Mouse (Mus musculus) erythroblast, adult 5-6 weeks (primary cell): ENCODE data around the gene Bcam. TPM values are rescaled to one million over a fixed set of nuclear protein-coding genes. Genes with fewer than 3 reads are reported as not detected.

Experiments
- ATAC-seq: replicated peaks from 2 replicates; pipeline ENCODE4 v1.8.0; 2016; ENCODE audit warnings: moderate number of reproducible peaks, mild to moderate bottlenecking, moderate TSS enrichment, inconsistent platforms; ENCODE audit not compliant: poor library complexity, low FRiP score, severe bottlenecking
- total RNA-seq, 2 experiments: library from RNA; stranded (forward) in 1 of 2; stranded (reverse) in 1 of 2; fragments of 150-400 nt in 1 of 2; fragments of 200-764, 138-1000 nt in 1 of 2; gene quantifications; 2 replicates each; pipeline versions ENCODE4 v1.2.3 to v1.2.4; 2015 to 2017; ENCODE audit warnings: low replicate concordance in 2 of 2

The Bcam gene
- total RNA-seq, 2 experiments from 2014 or later = not detected

DNA sequence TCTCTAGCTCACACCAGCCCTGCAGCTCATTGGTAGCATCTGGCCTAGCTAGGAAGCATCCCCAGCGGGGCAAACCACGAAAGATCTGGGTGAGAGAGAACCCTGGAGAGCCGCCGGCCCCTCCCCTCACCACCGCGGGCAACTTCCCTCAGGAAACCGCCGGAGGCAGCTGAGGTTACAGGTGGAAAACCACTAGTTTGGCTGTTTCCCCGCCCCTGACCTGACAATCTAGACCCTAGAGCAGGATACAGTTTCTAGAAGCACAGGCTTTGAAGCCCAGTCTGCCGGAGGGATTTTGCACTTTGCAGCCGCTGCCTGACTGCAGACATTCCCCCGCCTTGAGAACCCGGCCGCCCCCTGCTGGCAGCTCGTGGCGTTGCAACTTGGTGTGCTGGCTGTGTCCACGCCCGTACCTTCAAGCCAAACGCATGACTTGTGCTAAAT, 19.1 kb upstream of the Bcam start:
- ATAC-seq = peak; percentile 88

DNA sequence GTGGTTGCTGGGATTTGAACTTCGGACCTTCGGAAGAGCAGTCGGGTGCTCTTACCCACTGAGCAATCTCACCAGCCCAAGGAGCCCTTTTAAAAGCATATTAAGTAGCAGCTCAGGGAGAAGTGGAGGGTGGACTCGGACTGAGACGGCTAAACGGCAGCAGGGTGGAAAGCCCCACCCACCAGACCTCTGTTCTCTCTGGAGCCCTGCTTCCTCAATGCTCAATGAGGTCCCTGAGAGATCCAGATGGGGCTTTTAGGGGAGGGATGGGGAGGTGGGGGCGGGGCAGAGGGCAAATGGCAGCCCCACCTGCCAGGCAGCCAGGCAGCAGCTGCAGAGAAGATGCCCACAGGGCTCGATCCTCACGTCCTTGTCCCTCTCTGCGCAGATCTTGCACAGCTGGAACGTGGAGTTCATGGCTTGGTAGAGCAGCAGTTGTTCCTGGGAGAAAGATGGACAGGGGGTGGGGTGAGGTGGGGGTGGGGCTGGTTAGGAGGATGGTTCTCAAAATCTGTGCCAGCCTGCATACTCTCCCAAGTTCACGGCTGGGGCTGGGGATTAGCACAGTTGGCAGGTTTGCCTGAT, 15.2 kb upstream of the Bcam start:
- no peak for ATAC-seq

DNA sequence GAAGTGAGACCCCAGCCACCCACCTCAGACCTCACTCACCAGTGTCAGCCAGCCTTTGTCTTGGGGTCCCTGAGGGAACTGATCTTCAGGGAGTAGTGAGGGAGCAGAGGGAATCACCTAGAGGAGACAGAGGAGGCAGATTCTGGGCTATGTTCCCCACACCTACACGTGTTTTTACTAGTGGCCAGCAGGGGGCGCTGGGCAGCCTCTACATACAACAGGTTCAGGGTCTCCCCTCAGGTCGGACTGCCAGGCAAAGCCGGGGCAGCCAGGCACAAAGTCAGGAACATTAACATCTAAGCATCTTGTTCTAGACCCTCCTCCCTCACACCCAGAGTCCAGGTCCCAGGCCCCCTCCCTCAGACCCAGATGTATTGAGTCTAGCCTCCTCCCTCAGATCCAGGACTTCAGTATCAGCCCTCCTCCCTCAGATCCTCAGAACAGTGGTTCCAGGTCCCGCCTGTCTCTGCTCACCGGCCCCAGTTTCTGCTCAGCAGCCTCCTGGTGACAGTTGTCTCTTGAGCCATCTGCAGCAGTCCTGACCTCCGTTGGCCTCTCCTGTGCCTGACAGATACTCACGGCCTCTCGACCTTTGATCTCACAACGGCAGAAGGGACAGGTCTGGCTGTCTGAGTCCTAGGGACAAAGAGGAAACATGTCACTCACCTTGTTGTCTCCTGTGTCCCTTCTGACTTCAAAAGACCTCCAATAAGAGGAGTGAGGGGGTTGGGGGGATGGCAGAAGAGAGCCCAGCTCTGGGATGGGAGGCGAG, 14.1 kb upstream of the Bcam start:
- ATAC-seq = 0 out of 2 replicates have a peak, but pooled peaks have one; percentile 65

DNA sequence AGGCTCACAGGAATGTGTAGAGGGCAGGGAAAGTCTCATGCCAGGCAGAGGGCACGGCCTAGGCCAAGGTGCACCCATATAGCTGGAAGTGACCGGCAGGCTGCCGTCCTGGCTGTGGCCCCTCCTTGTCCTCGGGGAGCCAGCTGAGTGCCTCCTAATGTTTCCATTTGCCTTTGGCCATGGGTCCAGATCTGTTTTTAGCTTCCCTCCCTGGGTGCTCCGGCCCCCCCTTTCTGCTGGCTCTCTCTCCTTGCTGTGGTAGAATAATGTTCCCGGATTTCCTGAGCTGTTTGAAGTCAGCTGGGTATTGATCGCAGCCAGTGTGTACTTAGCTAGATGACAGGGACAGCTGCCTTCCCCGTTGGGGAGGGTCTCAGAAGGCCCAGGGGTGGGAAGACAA, 12.8 kb upstream of the Bcam start:
- no peak for ATAC-seq

DNA sequence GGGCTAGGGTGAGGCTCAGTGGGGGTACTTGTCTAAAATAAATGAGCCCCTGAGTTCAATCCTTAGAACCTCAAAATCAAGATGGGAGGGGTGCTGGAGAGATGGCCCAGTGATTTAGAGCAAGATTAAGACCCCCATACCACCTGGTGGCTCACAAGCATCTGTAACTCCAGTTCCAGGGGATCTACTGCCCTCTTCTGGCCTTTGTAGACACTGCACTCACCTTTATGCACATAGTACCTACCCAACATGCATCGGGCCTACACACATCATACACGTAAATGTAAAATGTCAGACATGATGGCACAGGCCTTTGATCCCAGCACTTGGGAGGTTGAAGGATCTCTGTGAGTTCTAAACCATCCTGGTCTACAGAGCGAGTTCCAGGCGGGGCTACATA, 11.8 kb upstream of the Bcam start:
- ATAC-seq = no peak

DNA sequence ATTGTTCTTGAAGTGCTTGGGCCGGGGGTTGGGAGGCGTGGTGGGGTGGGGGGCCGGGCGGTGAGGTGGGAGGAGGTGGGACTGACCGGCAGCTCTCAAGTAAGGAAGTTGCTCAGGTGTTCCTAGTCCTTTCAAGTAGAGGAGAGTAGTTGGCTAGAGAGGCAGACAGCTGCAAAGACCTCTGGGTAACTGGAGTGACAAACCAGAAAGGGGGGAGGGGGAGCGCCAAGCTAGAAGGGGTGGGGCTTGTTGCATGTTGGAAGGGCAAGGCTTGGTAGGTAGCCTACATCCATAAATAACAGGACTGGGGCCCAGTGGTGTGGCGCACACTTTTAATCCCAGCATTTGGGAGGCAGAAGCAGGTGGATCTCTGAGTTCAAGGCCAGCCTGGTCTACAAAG, 10.9 kb upstream of the Bcam start:
- no peak for ATAC-seq

DNA sequence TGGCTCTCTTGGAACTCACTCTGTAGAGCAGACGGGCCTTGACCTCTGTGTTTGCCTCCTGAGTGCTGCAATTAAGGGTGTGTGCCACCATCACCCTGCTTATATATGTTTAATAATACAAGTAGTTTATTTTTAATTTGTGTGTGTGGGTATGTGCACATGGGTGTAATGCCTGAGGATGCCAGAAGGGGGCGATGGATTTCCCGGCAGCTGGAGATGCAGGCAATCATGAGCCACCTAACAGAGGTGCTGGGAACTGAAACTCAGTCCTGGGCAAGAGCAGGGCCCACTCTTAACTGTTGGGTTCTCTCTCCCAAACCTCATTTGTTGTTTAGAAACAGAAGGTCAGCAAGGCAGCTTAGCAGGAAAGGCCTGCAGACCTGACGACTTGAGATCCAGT, 9.1 kb upstream of the Bcam start:
- ATAC-seq = no peak

DNA sequence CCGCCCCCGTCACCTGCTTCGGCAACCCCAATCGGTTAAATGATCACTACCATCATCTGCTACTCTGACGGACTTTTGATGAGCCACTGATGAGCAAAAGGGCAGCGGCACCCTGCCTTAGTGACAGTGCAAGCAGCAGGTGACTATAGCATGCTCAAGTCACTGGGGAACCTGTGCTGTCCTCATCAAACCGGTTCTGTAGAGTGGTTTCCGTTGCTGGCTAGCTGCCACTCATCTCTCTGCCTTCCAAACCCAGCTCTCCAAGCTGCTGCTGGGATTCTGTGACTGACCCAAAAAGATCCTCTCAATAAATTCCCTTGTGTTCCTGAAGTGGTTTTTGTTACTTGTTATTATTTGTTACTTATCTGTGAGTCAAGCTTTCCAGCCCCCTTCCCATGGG, 7.8 kb upstream of the Bcam start:
- ATAC-seq = no peak

DNA sequence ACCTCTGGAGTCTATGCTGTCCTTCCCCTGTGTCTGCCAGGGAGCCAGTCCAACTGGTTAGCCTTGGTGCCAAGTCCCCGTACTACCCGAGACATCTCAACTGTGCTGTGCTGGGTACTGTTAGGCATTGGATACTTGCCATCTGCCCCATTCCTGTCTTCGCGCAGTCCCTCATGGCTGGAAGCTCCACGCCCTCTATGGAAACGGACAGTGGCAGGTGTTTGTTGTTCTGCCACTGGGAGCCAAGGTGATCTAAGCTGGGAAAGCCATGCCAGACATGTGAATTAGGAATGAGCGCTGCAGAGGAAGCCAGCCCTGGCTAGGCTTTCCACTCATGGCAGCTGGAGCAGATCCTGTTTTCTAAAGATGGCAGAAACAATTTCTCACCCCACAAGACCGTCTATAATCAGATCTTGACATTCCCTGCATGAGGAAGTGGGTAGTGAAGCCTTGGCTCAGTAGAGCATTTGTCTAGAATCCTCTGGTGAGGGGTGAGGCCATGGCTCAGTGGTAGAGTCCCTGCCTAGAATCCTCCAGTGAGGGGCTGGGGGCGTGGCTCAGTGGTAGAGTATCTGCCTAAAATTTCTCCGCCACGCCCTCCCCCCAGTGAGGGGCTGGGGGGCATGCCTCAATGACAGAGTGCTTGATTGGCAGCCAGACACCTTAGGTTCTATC, 6.4 kb upstream of the Bcam start:
- ATAC-seq = no peak

DNA sequence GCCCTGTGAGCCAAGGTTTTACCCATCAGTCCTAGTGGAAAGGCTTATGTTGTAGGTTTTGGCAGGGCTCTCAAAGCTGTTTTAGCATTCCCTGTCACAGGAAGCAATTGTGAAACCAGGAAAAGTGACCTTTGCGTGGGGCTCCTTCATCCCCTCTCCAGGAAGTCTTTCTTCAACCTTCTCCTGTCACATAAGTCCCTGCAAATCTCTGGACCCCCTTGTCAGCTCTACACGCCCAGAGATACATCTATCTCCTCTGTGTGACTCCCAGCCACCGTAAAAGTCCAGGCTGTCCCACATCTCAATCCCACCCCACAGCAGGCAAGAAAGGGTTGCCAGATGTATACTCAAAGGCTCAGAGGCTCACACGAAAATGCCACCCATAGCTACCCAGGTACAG, 866 bp upstream of the Bcam start:
- no peak for ATAC-seq

DNA sequence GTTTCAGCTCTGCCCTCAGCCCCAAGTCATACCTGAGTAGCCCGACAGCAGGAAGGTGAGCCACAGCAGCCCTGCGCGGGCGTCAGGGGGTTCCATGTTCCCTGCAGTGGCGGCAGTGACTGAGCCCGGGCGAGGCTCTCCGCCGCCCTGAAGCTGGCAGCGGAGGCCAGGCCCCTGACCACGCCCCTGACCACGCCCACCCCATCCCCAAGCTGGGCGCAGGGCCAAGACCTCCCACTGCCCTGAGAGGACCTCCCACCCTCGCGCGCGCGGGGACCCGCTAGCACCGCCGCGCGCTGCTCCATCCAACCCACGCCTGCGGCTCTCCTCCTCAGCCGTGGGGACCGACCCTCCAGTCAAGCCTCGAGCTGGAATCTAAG, 451 bp downstream of the Bcam start:
- ATAC-seq = no peak

DNA sequence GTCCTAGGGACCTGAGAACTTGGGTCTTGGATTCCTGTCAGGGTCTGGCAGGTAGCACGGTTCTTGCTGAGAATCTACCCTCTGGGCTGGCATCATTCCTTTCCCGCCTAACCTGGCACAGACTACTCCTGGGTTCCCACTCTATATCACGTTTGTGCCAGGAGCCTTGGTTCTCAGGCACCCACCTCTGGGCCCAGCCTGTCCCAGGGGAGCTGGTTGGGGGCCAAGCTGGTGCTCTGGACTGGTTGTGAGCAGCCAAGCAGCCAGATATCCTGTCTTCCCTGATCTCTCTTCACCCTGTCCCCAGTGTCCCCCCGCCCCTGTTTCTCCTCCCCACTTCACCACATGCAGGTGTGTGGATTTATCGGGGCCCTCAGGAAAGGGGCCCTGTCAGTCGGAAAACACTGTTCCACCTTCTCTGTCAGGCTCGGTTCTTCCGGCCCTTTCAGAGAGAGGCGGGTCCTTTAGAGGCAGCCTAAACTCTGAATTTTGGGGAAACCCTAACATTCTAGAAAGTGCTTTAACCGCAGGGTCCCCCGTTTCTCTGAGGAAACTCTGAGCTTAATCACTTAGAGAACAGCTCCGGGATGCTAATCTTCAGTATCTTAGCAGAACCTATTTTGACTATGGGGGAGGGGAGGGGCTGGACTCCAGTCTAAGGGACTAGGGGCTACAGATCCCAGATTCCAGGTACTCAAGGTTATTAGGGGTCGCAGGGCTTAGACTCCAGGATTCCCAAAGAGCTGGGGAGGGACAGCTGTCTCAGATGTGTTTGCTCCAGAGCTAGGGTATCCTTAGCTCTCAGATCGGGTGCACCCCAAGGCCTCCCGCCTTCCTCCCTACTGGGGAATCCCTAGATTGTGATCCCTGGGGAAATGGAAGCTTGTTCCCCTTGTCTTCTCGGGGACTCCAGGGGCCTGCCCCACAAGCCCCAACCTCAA, 1.1 kb downstream of the Bcam start:
- ATAC-seq = no peak

DNA sequence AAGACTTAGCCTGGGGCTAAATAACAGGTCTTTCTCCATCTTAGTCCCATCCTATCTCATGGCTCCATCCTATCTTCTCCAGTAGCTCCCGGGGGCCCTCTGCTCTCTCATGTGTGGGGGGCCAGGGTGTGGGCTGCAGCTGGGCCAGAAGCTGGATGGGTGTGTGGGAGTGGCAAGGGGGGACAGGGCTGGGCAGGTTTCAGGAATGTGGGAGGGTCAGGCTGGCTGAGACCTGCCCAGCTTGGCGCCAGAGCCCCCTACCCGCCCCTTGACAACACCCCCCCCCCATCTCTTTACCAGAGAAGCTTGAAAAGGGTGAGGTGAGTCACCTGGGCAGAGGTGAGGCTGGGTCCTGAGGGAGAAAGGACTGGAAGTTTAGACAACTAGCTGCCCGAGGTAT, 1.8 kb downstream of the Bcam start:
- ATAC-seq = no peak

DNA sequence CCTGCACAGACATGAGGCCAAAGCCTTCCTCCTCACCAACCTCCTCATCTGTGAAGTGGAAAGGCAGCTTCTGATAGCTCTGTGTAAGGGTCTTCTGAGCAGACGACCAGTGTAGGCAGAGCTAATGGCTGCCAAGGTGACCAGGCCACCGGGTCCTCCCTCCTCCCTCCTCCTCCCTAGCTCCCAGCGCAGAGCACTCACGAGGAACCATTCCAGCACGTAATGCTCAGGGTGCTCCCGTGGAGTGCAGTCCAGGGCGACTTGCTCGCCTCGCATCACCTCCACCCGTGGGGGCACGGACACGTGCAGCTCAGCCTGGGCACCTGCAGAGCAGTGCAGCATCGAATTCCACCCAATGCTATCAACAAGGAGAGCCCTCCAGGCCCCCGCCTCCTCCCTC, 2.6 kb downstream of the Bcam start:
- ATAC-seq = no peak

DNA sequence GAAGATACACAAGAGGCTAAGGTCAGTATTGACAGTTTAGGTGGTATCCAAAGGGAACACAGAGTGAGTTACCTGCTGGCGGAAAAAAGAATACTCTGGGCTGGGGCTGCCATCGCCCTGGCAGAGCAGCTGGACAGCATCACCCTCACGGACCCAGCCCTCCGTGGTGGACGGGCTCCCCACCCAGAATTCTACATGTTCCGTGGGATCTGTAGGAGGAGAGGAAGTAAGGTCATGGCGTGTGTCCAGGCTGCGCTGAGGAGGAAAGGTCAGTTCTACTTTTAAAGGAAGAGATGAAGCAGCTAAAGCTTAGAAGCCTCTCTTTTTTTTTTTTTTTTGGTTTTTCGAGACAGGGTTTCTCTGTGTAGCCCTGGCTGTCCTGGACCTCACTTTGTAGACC, 6.2 kb downstream of the Bcam start:
- ATAC-seq = no peak; the same call in 1 of the 2 replicates

DNA sequence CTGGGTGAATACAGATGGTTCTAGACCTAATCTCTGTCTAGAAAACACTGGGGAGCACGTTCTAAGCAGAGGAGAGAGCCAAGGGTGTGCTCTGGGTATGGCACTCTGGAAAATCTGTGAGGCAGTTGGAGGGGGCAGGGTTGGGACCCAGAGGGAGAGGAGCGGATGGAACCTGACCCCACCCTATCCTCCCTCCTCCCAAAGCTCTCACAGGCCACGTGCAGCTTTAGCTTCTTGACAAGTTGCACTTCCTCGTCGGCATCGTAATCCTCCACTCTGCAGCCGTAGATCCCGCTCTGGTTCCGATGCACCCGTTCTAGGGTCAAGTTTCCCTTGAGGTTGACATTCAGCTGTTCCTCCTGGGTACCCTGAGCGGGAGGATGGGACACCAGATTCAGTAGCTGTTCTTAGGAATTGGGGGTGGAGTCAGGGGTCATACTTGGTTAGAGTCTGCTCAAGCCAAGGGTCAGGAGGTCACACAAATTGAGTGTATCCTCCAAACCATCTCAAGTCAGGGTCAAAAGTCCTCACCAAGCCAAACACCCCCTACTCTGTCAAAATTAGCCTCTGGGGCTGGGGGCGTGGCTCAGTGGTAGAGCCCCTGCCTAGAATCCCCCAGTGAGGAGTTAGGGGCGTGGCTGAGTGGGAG, 6.9 kb downstream of the Bcam start:
- no peak for ATAC-seq

DNA sequence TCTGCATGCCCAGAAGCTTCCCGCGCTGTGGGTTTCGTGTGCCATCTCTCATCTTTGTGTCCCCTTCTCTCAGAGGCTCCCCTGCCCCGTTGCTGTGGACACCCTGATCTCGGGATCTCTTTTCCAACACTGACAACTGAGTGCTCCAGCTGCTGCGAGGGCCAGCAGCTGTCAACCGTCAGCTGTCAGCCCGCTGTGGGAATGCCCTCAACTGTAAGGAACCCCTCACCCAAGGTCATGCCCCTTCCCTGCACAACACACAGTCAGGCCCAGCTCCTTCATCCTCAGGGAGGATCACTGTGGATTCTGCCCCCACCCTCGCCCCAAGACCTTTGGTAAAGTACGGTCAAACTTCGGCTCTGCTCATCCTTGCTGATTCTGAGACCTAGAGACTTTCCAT, 8.5 kb downstream of the Bcam start:
- ATAC-seq = no peak

DNA sequence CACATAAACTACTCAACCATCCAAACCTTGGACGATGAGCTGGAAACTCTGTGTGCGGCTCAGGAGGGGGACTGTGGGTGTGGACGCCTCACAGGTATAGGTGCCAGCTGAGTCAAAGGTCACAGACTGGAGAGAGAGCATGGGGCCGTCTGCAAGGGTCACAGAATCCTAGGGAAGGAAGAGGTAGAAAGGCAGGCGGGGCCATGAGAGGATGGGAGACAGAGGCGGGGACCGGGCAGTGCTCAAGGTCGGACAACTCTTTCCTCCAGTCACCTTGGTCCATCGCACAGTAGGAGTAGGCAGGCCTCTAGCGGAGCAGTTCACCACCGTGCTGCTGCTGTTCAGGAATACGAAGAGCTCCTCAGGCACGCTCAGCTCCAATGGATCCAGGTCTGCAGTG, 10.8 kb downstream of the Bcam start:
- ATAC-seq = no peak

DNA sequence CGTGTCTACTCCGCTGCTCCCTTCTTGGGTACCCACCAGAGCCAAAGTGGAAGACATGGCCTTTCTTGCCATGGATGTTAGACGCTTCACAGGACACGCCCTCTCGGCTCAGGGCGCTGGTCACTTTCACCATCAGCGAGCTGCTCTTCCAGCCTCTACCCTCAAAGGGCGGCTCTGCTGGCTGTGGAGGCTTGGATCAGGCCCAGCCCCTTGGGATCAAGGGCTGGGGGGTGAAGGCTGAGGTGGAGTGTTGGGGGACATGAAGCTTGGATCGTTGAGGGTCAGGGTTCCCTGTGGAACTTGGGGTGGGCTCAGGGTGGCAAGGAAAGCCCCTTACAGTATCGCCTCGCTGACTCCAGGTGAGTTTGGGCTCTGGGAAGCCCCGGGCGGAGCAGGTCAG, 12.2 kb downstream of the Bcam start:
- ATAC-seq = no peak
